Mouse (Mus musculus) adrenal gland, postnatal 25 days (tissue): ENCODE results near the gene 4930572O03Rik. TPM values are rescaled to one million over a fixed set of nuclear protein-coding genes. Genes with fewer than 3 reads are reported as not detected.
"Not testable (repeated sequence)": the region's sequence is repeated elsewhere in the genome, so short reads cannot be mapped to it uniquely, and the experiment has no call there.

Source experiments
- DNase-seq: peaks from one replicate; pipeline ENCODE4 v3.0.0; 2021; ENCODE audit warnings: mixed read lengths
- total RNA-seq: library from RNA; stranded (reverse); gene quantifications from 2 replicates; pipeline ENCODE4 v1.2.3, GENCODE M21; 2021

Gene 4930572O03Rik
- total RNA-seq, 1 experiment from 2014 or later, result not detected

DNA sequence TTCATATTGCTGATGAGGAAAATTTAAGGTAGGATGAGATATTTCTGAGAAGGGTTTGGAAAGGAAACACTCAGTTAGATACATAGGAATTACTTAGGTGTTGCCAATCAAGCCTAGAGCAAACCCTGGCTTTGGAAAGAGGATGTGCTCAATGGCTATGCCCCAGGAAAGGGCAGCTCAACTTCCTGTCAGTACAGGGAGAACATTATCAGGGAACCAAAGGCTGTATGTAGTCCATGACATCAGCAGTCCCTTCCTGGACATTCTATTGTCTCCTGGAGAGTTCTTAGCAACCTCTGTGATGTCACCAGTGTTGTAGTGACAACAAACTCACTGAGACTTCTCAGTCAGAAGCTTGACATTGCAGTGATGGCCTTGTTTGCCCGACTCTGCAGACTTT, 38.1 kb downstream of the 4930572O03Rik start, which contains the start of gene Speer4d:
Speer4d (plus strand) TSS at position 301 of the 400 bp plus-strand sequence.
- DNase-seq, result not testable (repeated sequence)

- DNase-seq, result not testable (repeated sequence)
Observed at GRCm38 (mm10) chr5:15616195-15616594, 40.7 kb downstream of the 4930572O03Rik start.

- not testable (repeated sequence) for DNase-seq
Observed at GRCm38 (mm10) chr5:15610695-15611094, 46.2 kb downstream of the 4930572O03Rik start.

- not testable (repeated sequence) for DNase-seq
Observed at GRCm38 (mm10) chr5:15606677-15607076, 50.2 kb downstream of the 4930572O03Rik start.

GRCm38 (mm10) chr5:15603585-15603984, 53.3 kb downstream of the 4930572O03Rik start:
- not testable (repeated sequence) for DNase-seq

- not testable (repeated sequence) for DNase-seq
Observed at GRCm38 (mm10) chr5:15603008-15603407, 53.9 kb downstream of the 4930572O03Rik start.

DNA sequence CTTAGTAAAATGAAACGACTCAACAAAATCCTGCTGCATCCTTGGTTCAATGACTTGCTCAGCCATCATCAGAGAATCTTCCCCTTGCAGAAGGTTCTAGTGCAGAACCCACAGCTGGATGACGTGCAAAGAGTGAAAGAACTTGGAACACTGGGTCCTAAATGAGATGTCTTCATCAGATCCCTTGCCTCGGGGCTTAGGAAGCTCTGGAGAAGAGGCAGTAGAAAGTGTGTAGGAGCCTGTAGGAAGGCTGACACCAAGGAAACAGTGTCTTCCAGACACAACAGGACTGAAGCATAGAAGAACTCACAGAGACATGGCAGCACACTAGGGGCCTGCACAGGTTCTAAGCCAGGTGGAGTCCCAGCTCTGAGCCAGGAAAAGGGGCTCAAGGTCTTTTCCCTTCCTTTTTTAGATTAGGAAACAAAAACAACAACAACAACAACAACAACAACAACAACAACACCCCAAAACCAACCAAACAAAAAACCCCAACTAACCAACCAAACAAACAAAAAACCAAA, 54.4 kb downstream of the 4930572O03Rik start:
- DNase-seq, result not testable (repeated sequence)

Other genes starting within 250 kb of the 4930572O03Rik start
- not detected in 2 replicates for gene Gm21149, start 180.5 kb downstream of the 4930572O03Rik start, total RNA-seq
- gene Gm21190, start 127.8 kb downstream of the 4930572O03Rik start, total RNA-seq, result not detected in 2 replicates
- not detected in 2 replicates for gene Gm21083, start 79.7 kb downstream of the 4930572O03Rik start, total RNA-seq
- not detected in 2 replicates for gene Speer4d, start 38.0 kb downstream of the 4930572O03Rik start, total RNA-seq
- gene Speer4c, start 57.2 kb upstream of the 4930572O03Rik start, total RNA-seq, result not detected in 2 replicates